ENCODE assay signal across 11 mouse cellular contexts in genomic region chr10:109903701-109904555, GRCm38 (mm10).
DNase-seq lines count a peak whose midpoint lies in the region; ATAC-seq and TF ChIP-seq lines count a peak whose summit lies in the region.
"Had no signal": no experiment of that assay in that cellular context is flagged by ENCODE, and none has a peak within 500 bp of the region (broad histone marks: within the 10 kb centered on the region; RNA-seq: fewer than 3 reads in every experiment).

No protein-coding gene starts in this region.

- TF ChIP-seq EP300 in heart, adult 2 months (IDR thresholded peaks at IDR 0.05; ENCODE audit: insufficient read depth, low read depth, low read length), result no peak

- H3K27me3 ChIP-seq in heart, adult 2 months (ENCODE audit: control insufficient read depth, insufficient read depth, low read length), result no peaks in the 10 kb centered on the region
- no peaks in the 10 kb centered on the region for H3K27me3 ChIP-seq in heart, embryonic 11.5 days (ENCODE audit: control insufficient read depth, insufficient read depth, low read length)
- no peaks in the 10 kb centered on the region for H3K27me3 ChIP-seq in midbrain, embryonic 11.5 days (ENCODE audit: control insufficient read depth, insufficient read depth, low read length)
- no peaks in the 10 kb centered on the region for H3K27me3 ChIP-seq in midbrain, postnatal 0 days (ENCODE audit: insufficient read depth, low read length)
- H3K27me3 ChIP-seq: forebrain, embryonic 15.5 days; lung, embryonic 15.5 days had no signal

- 41% methylated on average over 17 of the region's 17 CpGs for WGBS in heart, adult 2 months
- WGBS in heart, embryonic 11.5 days (ENCODE audit: insufficient replicate concordance), result 69% methylated on average over 17 of the region's 17 CpGs
- WGBS in midbrain, embryonic 11.5 days, result 78% methylated on average over 17 of the region's 17 CpGs
- 51% methylated on average over 17 of the region's 17 CpGs for WGBS in midbrain, postnatal 0 days

- no peak for TF ChIP-seq POLR2A in heart, adult 2 months (IDR thresholded peaks at IDR 0.05; ENCODE audit: insufficient read depth, low read depth, low read length)

- no peak overlapping the region for H3K4me2 ChIP-seq in heart, embryonic 11.5 days
- H3K4me2 ChIP-seq in midbrain, embryonic 11.5 days, result no peak overlapping the region
- H3K4me2 ChIP-seq in midbrain, postnatal 0 days (ENCODE audit: low read depth, low read length, poor library complexity, severe bottlenecking), result no peak overlapping the region
- H3K4me2 ChIP-seq: forebrain, embryonic 15.5 days; lung, embryonic 15.5 days had no signal

- TF ChIP-seq CTCF in heart, adult 2 months (IDR thresholded peaks at IDR 0.05), result no peak
- TF ChIP-seq CTCF in midbrain, postnatal 0 days (IDR thresholded peaks at IDR 0.05), result no peak

- no peak for ATAC-seq in heart, embryonic 11.5 days (replicated peaks; ENCODE audit: insufficient number of reproducible peaks, low FRiP score, low TSS enrichment)
- ATAC-seq in midbrain, embryonic 11.5 days (ENCODE audit: low FRiP score), result 0 out of 2 replicates have a peak, but pooled peaks have one; percentile 15
- no peak for ATAC-seq in midbrain, postnatal 0 days (ENCODE audit: low FRiP score)
- ATAC-seq: forebrain, embryonic 15.5 days; intestine, postnatal 0 days had no signal

- DNase-seq in heart, adult 2 months, result peak in 1 of 2 experiments; percentile 22
- no peak for DNase-seq in midbrain, embryonic 11.5 days (ENCODE audit: low spot score, missing footprints)
- no peak for DNase-seq in midbrain, postnatal 0 days (ENCODE audit: low spot score)
- DNase-seq in brain, adult 2 months (ENCODE audit: low read depth, low spot score), result peak; percentile 75
- peak; percentile 60 for DNase-seq in retina, postnatal 1 day
- DNase-seq in ovary, postnatal 14 days (ENCODE audit: low spot score), result no peak
- DNase-seq in c-Kit-positive CD71-positive TER-119-positive erythroid progenitor cells, embryonic 14.5 days (ENCODE audit: low spot score), result no peak

- H3K79me2 ChIP-seq in heart, adult 2 months (replicated peaks; ENCODE audit: control insufficient read depth, insufficient read depth, low read length), result no peaks in the 10 kb centered on the region

- H3K9me3 ChIP-seq in heart, embryonic 11.5 days (replicated peaks; ENCODE audit: control insufficient read depth, low read length), result no peaks in the 10 kb centered on the region
- H3K9me3 ChIP-seq in midbrain, embryonic 11.5 days (ENCODE audit: control insufficient read depth, low read length), result no peaks in the 10 kb centered on the region
- no peaks in the 10 kb centered on the region for H3K9me3 ChIP-seq in midbrain, postnatal 0 days (ENCODE audit: low read length)
- H3K9me3 ChIP-seq: forebrain, embryonic 15.5 days; lung, embryonic 15.5 days had no signal

- no peak overlapping the region; the same call in 1 of the 2 replicates for H3K9ac ChIP-seq in heart, adult 2 months (ENCODE audit: low read depth, low read length)
- H3K9ac ChIP-seq in heart, embryonic 11.5 days (ENCODE audit: low read depth, low read length), result no peak overlapping the region
- no peak overlapping the region for H3K9ac ChIP-seq in midbrain, embryonic 11.5 days (ENCODE audit: low read length)
- no peak overlapping the region for H3K9ac ChIP-seq in midbrain, postnatal 0 days (replicated peaks; ENCODE audit: low read length, poor library complexity, severe bottlenecking)
- H3K9ac ChIP-seq: forebrain, embryonic 15.5 days; lung, embryonic 15.5 days had no signal

- H3K4me3 ChIP-seq in heart, adult 2 months, result peak overlapping the region; percentile 12; the same call in 1 of the 2 replicates
- no peak overlapping the region for H3K4me3 ChIP-seq in heart, embryonic 11.5 days (ENCODE audit: low read depth, low read length)
- H3K4me3 ChIP-seq in midbrain, embryonic 11.5 days (ENCODE audit: low read depth, low read length), result no peak overlapping the region
- no peak overlapping the region for H3K4me3 ChIP-seq in midbrain, postnatal 0 days (ENCODE audit: low read depth, low read length)
- H3K4me3 ChIP-seq: forebrain, embryonic 15.5 days; lung, embryonic 15.5 days had no signal

- peaks cover 4% of the 10 kb centered on the region for H3K36me3 ChIP-seq in heart, adult 2 months (ENCODE audit: control insufficient read depth, insufficient read depth, low read length)
- no peaks in the 10 kb centered on the region for H3K36me3 ChIP-seq in heart, embryonic 11.5 days (ENCODE audit: control insufficient read depth, insufficient read depth, low read length)
- H3K36me3 ChIP-seq in midbrain, embryonic 11.5 days (ENCODE audit: control insufficient read depth, insufficient read depth, low read length), result no peaks in the 10 kb centered on the region
- no peaks in the 10 kb centered on the region for H3K36me3 ChIP-seq in midbrain, postnatal 0 days (ENCODE audit: insufficient read depth, low read length)
- H3K36me3 ChIP-seq: forebrain, embryonic 15.5 days; lung, embryonic 15.5 days had no signal

- H3K27ac ChIP-seq in heart, adult 2 months, result no peak overlapping the region; the same call in 1 of the 2 replicates
- no peak overlapping the region for H3K27ac ChIP-seq in heart, embryonic 11.5 days (ENCODE audit: low read depth, low read length)
- no peak overlapping the region for H3K27ac ChIP-seq in midbrain, embryonic 11.5 days (ENCODE audit: low read depth, low read length)
- H3K27ac ChIP-seq in midbrain, postnatal 0 days (ENCODE audit: low read depth, low read length), result no peak overlapping the region
- H3K27ac ChIP-seq: forebrain, embryonic 15.5 days; lung, embryonic 15.5 days had no signal

- intact Hi-C loops in heart, adult 2 months (cut with DNase I), result no loop called here

- H3K4me1 ChIP-seq in heart, adult 2 months (ENCODE audit: control insufficient read depth, insufficient read depth, low read length), result peaks cover 3% of the 10 kb centered on the region
- 0 out of 2 replicates have a peak, but pooled peaks cover 3% of the 10 kb centered on the region for H3K4me1 ChIP-seq in heart, embryonic 11.5 days (ENCODE audit: control insufficient read depth, insufficient read depth, low read length)
- H3K4me1 ChIP-seq in midbrain, embryonic 11.5 days (ENCODE audit: control insufficient read depth, insufficient read depth, low read length), result 0 out of 2 replicates have a peak, but pooled peaks cover 2% of the 10 kb centered on the region
- no peaks in the 10 kb centered on the region for H3K4me1 ChIP-seq in midbrain, postnatal 0 days (ENCODE audit: insufficient read depth, low read length)
- H3K4me1 ChIP-seq: lung, embryonic 15.5 days had no signal

Comparison
In these comparisons a context has a peak if more than half of its experiments do, and no peak if none do; other contexts are left out.
1. DNase-seq: peak in brain, adult 2 months (single experiment) and retina, postnatal 1 day (single experiment); none in midbrain, embryonic 11.5 days (single experiment), midbrain, postnatal 0 days (single experiment), ovary, postnatal 14 days (single experiment) and c-Kit-positive CD71-positive TER-119-positive erythroid progenitor cells, embryonic 14.5 days (single experiment).